Mouse (Mus musculus): ENCODE results near the gene Wdr46.

- TF ChIP-seq TAL1 (IDR thresholded peaks at IDR 0.05; ENCODE audit: low read length) (no peak), GATA1 (IDR thresholded peaks at IDR 0.05; ENCODE audit: low read length) (no peak)
These were observed 22.7 kb upstream of the Wdr46 start for GRCm38 (mm10) chr17:33917656-33918292.
